ENCODE assay signal across 8 mouse cellular contexts in the genomic region with DNA sequence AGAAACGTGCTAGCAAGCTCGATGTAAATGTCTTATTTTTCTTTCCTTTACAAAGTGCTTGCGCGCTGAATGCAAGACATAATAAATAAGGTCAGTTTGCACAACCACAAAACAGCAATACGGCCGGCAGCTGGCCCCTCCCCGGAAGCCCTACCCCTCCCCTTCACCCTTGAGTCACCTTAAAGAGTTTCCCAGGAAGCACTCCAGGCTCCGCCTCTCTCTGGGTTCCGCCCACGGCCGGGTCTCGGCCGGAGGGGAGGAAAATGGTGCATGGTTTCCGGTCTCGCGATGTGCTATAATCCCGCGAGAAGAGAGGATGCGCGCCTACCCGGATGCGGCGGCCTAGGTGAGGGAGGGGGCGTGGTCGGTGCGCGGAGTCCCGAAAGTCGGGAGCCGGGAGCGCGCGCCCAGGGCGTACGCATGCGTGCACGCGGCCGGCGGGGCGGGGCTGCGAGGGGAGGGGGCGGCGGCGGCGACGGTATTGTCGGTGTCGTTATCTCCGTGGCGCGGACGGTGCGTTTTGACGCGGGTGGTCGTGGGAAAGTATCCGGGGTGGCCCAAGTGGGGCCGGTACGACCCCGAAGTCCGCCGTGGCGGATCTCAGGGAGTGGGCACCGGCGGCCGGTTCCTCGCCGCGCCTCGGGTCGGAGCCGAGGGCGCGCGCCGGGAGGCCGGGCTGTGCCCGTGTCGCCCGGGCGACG. TPM values are rescaled to one million over a fixed set of nuclear protein-coding genes. Genes with fewer than 3 reads are reported as not detected.
DNase-seq lines count a peak whose midpoint lies in the region; ATAC-seq and TF ChIP-seq lines count a peak whose summit lies in the region.

A gene (minus strand): TSS at position 281 of the 701 bp plus-strand sequence.
A gene (plus strand): TSS at position 313 of the 701 bp plus-strand sequence.

- H3K36me3 ChIP-seq in ES-E14 (ENCODE audit: control insufficient read depth, insufficient read depth, low read length, poor library complexity, severe bottlenecking), result peaks cover 4% of the 10 kb centered on the region
- peaks cover 20% of the 10 kb centered on the region for H3K36me3 ChIP-seq in forebrain, embryonic 15.5 days

- DNase-seq in ES-E14 (ENCODE audit: low read depth, low spot score), result peak; percentile 99
- peak; percentile 99 for DNase-seq in cerebellum, adult 11-12 months
- peak; percentile 99 for DNase-seq in heart, postnatal 25 days (ENCODE audit: low spot score)
- DNase-seq in layer of hippocampus, adult 18-20 months (ENCODE audit: low spot score in 2 of 2), result peak; percentile 99
- peak; percentile 100 for DNase-seq in lung, adult 2 months
- peak; percentile 98 to 99 for DNase-seq in thymus, adult 18-20 months

- peak within 1 kb of the TSS; percentile 89 for H3K4me2 ChIP-seq in forebrain, embryonic 15.5 days (replicated peaks)

- peaks cover 2 to 5% of the 10 kb centered on the region in 2 experiments; a peak in 2 of 4 replicates for H3K4me1 ChIP-seq in ES-E14 (ENCODE audit: control insufficient read depth in 2 of 2, insufficient read depth in 2 of 2, low read length in 2 of 2, poor library complexity in 1 of 2)
- H3K4me1 ChIP-seq in forebrain, embryonic 15.5 days, result peaks cover 37% of the 10 kb centered on the region
- H3K4me1 ChIP-seq in lung, adult 2 months (ENCODE audit: control insufficient read depth, insufficient read depth, low read length), result no peaks in the 10 kb centered on the region

- TF ChIP-seq POLR2A in lung, adult 2 months (IDR thresholded peaks at IDR 0.05; ENCODE audit: borderline replicate concordance, extremely low read depth, low read depth, low read length), result peak; percentile 78; the same call in 1 of the 2 replicates

- H3K4me3 ChIP-seq in ES-E14 (ENCODE audit: insufficient read depth in 1 of 2, low read depth in 1 of 2, low read length in 2 of 2, poor library complexity in 1 of 2, severe bottlenecking in 1 of 2), result peak within 1 kb of the TSS; percentile 72 to 100
- peak within 1 kb of the TSS; percentile 81 for H3K4me3 ChIP-seq in forebrain, embryonic 15.5 days
- H3K4me3 ChIP-seq in lung, adult 2 months (replicated peaks; ENCODE audit: extremely low read depth, low read depth, low read length), result peak within 1 kb of the TSS; percentile 86

- H3K9me3 ChIP-seq in ES-E14 (ENCODE audit: control insufficient read depth, insufficient read depth, low read depth, low read length), result no peaks in the 10 kb centered on the region
- H3K9me3 ChIP-seq in forebrain, embryonic 15.5 days, result no peaks in the 10 kb centered on the region

- TF ChIP-seq CTCF in lung, adult 2 months (IDR thresholded peaks at IDR 0.05; ENCODE audit: insufficient read depth, low read length), result no peak

- WGBS in forebrain, embryonic 15.5 days, result under 1% methylated on average over 79 of the region's 83 CpGs
- WGBS in lung, adult 2 months, result under 1% methylated on average over 83 of the region's 83 CpGs

- in situ Hi-C loops in ES-E14 (cut with MboI; ENCODE audit: low sequenced_read_pairs in 2 of 2, unreplicated experiment in 2 of 2), result no loop called here

- H3K27me3 ChIP-seq in forebrain, embryonic 15.5 days, result no peaks in the 10 kb centered on the region

- peak within 1 kb of the TSS; percentile 99 for H3K9ac ChIP-seq in ES-E14 (ENCODE audit: insufficient read depth, low read depth, low read length, poor library complexity, severe bottlenecking)
- peak within 1 kb of the TSS; percentile 84 for H3K9ac ChIP-seq in forebrain, embryonic 15.5 days (replicated peaks)

- intact Hi-C loops in heart, postnatal 25 days (cut with DNase I), result loop anchor here (5.0 kb wide), 2 partner anchors 33 to 68 kb away; no protein-coding TSS in a partner anchor

- peak; percentile 98 for ATAC-seq in forebrain, embryonic 15.5 days (replicated peaks)
- peak; percentile 96 for ATAC-seq in neutrophil, adult 5-6 weeks (ENCODE audit: extremely low read depth, insufficient number of reproducible peaks, low FRiP score, poor library complexity, severe bottlenecking)

- peak within 1 kb of the TSS; percentile 76 for H3K27ac ChIP-seq in ES-E14 (ENCODE audit: insufficient read depth, low read depth, low read length, poor library complexity, severe bottlenecking)
- peak within 1 kb of the TSS; percentile 84 for H3K27ac ChIP-seq in forebrain, embryonic 15.5 days (replicated peaks)

TF ChIP-seq in ES-E14, 5 proteins besides CTCF, POLR2A, EP300 and RAD21:
- peak; percentile 99 for TF ChIP-seq CHD2 (IDR thresholded peaks at IDR 0.05; ENCODE audit: low read depth, low read length)
- TF ChIP-seq ZNF384 (IDR thresholded peaks at IDR 0.05; ENCODE audit: low read depth, low read length), result no peak
- TF ChIP-seq HCFC1 (IDR thresholded peaks at IDR 0.05; ENCODE audit: borderline replicate concordance, insufficient read depth, low read length), result peak; percentile 86
- TF ChIP-seq MAFK (IDR thresholded peaks at IDR 0.05; ENCODE audit: insufficient read depth, low read depth, low read length), result no peak
- no peak for TF ChIP-seq ZC3H11A (IDR thresholded peaks at IDR 0.05; ENCODE audit: borderline replicate concordance, low read depth, low read length)

RNA-seq across cellular contexts. Expression of the first gene that starts in this region (rescaled TPM):
- 25.0 and 32.1 TPM in 2 replicates for total RNA-seq in ES-E14 (2012; rRNA removed)
- polyA plus RNA-seq in forebrain, embryonic 15.5 days (2015; fragmentation: Nextera tagmentation; extraction: Ambion mirVana), result 50.8 and 52.3 TPM in 2 replicates
- 100 to 1,000 TPM; 143 to 166 TPM for total RNA-seq in heart, postnatal 25 days (2021)
- total RNA-seq in layer of hippocampus, adult 18-20 months (2021), result 100 to 1,000 TPM; 353 to 356 TPM
- 5.6 and 9.9 TPM in 2 replicates for polyA plus RNA-seq in lung, adult 2 months (2012; rRNA removed)
- total RNA-seq in neutrophil, adult 5-6 weeks (2017), result 62.6 and 71.3 TPM in 2 replicates

RNA-seq across cellular contexts. Expression of the second gene that starts in this region (rescaled TPM):
- 75.4 and 79.1 TPM in 2 replicates for total RNA-seq in ES-E14 (2012; rRNA removed)
- 157 and 161 TPM in 2 replicates for polyA plus RNA-seq in forebrain, embryonic 15.5 days (2015; fragmentation: Nextera tagmentation; extraction: Ambion mirVana)
- total RNA-seq in heart, postnatal 25 days (2021), result 10 to 100 TPM; 78.6 to 96.1 TPM
- 10 to 100 TPM; 85.7 to 90.3 TPM for total RNA-seq in layer of hippocampus, adult 18-20 months (2021)
- polyA plus RNA-seq in lung, adult 2 months (2012; rRNA removed), result 19.8 and 32.7 TPM in 2 replicates
- 53.8 and 69.7 TPM in 2 replicates for total RNA-seq in neutrophil, adult 5-6 weeks (2017)

Comparison
In these comparisons a context has a peak if more than half of its experiments do, and no peak if none do; other contexts are left out.
1. Peak in every context shown above with its lines: DNase-seq, ATAC-seq, H3K4me3 ChIP-seq and H3K27ac ChIP-seq.